Mouse (Mus musculus) hindbrain, embryonic 16.5 days (tissue): ENCODE results near the gene Rab26. TPM values are rescaled to one million over a fixed set of nuclear protein-coding genes. Genes with fewer than 3 reads are reported as not detected.

Source experiments
- ATAC-seq: fragments of 200-750 bp; cut with Nextera tagmentation; 2 replicates; pipeline ENCODE4 v1.8.0; 2017; ENCODE audit warnings: moderate TSS enrichment, moderate library complexity
- H3K27ac ChIP-seq: fragments of 300-500 bp; sonication (generic); 2 replicates; pipeline ENCODE4 v1.5.1; 2014; ENCODE audit warnings: low read depth, mild to moderate bottlenecking, control low read depth, low read length, moderate library complexity
- H3K27me3 ChIP-seq: fragments of 300-500 bp; sonication (generic); replicated peaks from 2 replicates; pipeline ENCODE4 v1.6.1; 2014; ENCODE audit warnings: low read length; ENCODE audit not compliant: control insufficient read depth, insufficient read depth
- H3K36me3 ChIP-seq: fragments of 300-500 bp; sonication (generic); 2 replicates; pipeline ENCODE4 v1.6.1; 2014; ENCODE audit warnings: mild to moderate bottlenecking, low read length, moderate library complexity, mixed read lengths; ENCODE audit not compliant: control insufficient read depth, insufficient read depth
- H3K4me1 ChIP-seq: fragments of 300-500 bp; sonication (generic); 2 replicates; pipeline ENCODE4 v1.6.1; 2014; ENCODE audit warnings: low read depth, low read length; ENCODE audit not compliant: control insufficient read depth, insufficient read depth
- H3K4me2 ChIP-seq: fragments of 300-500 bp; sonication (generic); 2 replicates; pipeline ENCODE4 v1.6.1; 2014; ENCODE audit warnings: mild to moderate bottlenecking, low read length, control low read depth, moderate library complexity
- H3K4me3 ChIP-seq: fragments of 300-500 bp; sonication (generic); 2 replicates; pipeline ENCODE4 v1.5.1; 2014; ENCODE audit warnings: mild to moderate bottlenecking, low read length, control low read depth, moderate library complexity
- H3K9ac ChIP-seq: fragments of 300-500 bp; sonication (generic); 2 replicates; pipeline ENCODE4 v1.6.1; 2014; ENCODE audit warnings: low read depth, mild to moderate bottlenecking, control low read depth, low read length, moderate library complexity
- H3K9me3 ChIP-seq: fragments of 300-500 bp; sonication (generic); 2 replicates; pipeline ENCODE4 v1.6.1; 2014; ENCODE audit warnings: mild to moderate bottlenecking, low read length, moderate library complexity; ENCODE audit not compliant: control insufficient read depth
- WGBS: fragments of 180-500 bp; shearing (Covaris S2); extraction: QIAGEN DNeasy Blood & Tissue Kit; methylation state at CpG from one replicate; pipeline ENCODE4 v1.1.7; 2014; 5-methylcytosine and 5-hydroxymethylcytosine counted together
- polyA plus RNA-seq: library from polyadenylated mRNA; unstranded; fragments of >200 nt; fragmentation: Nextera tagmentation; extraction: Ambion mirVana; gene quantifications from 2 replicates; pipeline ENCODE4 v1.2.1, GENCODE M21; 2015

Rab26 gene
- polyA plus RNA-seq, 1 experiment from 2014 or later, result 13.0 TPM

GRCm38 (mm10) chr17:24549618-24550415, 15.8 kb upstream of the Rab26 start, which contains the start of gene Pkd1:
Gene Pkd1 (plus strand): TSS chr17:24549834.
- WGBS, result 0% methylated on average over 58 of the region's 72 CpGs

GRCm38 (mm10) chr17:24548921-24549617, 15.1 kb upstream of the Rab26 start:
- H3K4me3 ChIP-seq, result peak overlapping the region; percentile 89
- peaks cover 27% of the 10 kb centered on the region for H3K4me1 ChIP-seq
- H3K27me3 ChIP-seq, result 0 out of 2 replicates have a peak, but pooled peaks cover 3% of the 10 kb centered on the region
- no peaks in the 10 kb centered on the region for H3K36me3 ChIP-seq
- peak overlapping the region; percentile 88 for H3K4me2 ChIP-seq
- no peaks in the 10 kb centered on the region for H3K9me3 ChIP-seq
- peak overlapping the region; percentile 96 for H3K9ac ChIP-seq
- 5% methylated on average over 23 of the region's 23 CpGs for WGBS
- peak; percentile 29 for ATAC-seq
- H3K27ac ChIP-seq, result peak overlapping the region; percentile 49

More at GRCm38 (mm10) chr17:24549618-24550415, 15.8 kb upstream of the Rab26 start, which contains the start of gene Pkd1:
- Histone ChIP-seq H3K27me3 (0 out of 2 replicates have a peak, but pooled peaks cover 3% of the 10 kb centered on the region), H3K4me1 (peaks cover 27% of the 10 kb centered on the region), H3K4me2 (peak within 1 kb of the TSS; percentile 88), H3K9ac (peak within 1 kb of the TSS; percentile 96), H3K9me3 (no peaks in the 10 kb centered on the region), H3K36me3 (no peaks in the 10 kb centered on the region), H3K27ac (peak within 1 kb of the TSS; percentile 95), H3K4me3 (peak within 1 kb of the TSS; percentile 89)
- peak; percentile 96 for ATAC-seq

GRCm38 (mm10) chr17:24548435-24548834, 14.4 kb upstream of the Rab26 start:
- H3K9ac ChIP-seq, result no peak overlapping the region
- peaks cover 27% of the 10 kb centered on the region for H3K4me1 ChIP-seq
- H3K27ac ChIP-seq, result no peak overlapping the region
- 32% methylated on average over 9 of the region's 9 CpGs for WGBS
- H3K4me2 ChIP-seq, result peak overlapping the region; percentile 88
- no peaks in the 10 kb centered on the region for H3K9me3 ChIP-seq
- ATAC-seq, result no peak
- peak overlapping the region; percentile 89 for H3K4me3 ChIP-seq
- H3K36me3 ChIP-seq, result no peaks in the 10 kb centered on the region
- 0 out of 2 replicates have a peak, but pooled peaks cover 3% of the 10 kb centered on the region for H3K27me3 ChIP-seq

- H3K4me1 ChIP-seq, result peaks cover 8% of the 10 kb centered on the region
- H3K27me3 ChIP-seq, result 0 out of 2 replicates have a peak, but pooled peaks cover 3% of the 10 kb centered on the region
- H3K27ac ChIP-seq, result no peak overlapping the region
- H3K9ac ChIP-seq, result no peak overlapping the region
- H3K4me3 ChIP-seq, result no peak overlapping the region
- H3K4me2 ChIP-seq, result no peak overlapping the region
- no peaks in the 10 kb centered on the region for H3K9me3 ChIP-seq
- ATAC-seq, result no peak
- H3K36me3 ChIP-seq, result no peaks in the 10 kb centered on the region
- 80% methylated on average over 3 of the region's 3 CpGs for WGBS
Observed at GRCm38 (mm10) chr17:24546234-24546633, 12.2 kb upstream of the Rab26 start.

- 90% methylated on average over 2 of the region's 2 CpGs for WGBS
- H3K4me1 ChIP-seq, result peaks cover 5% of the 10 kb centered on the region; the same call in 1 of the 2 replicates
- H3K27me3 ChIP-seq, result 0 out of 2 replicates have a peak, but pooled peaks cover 3% of the 10 kb centered on the region
Observed at GRCm38 (mm10) chr17:24545247-24545646, 11.2 kb upstream of the Rab26 start.

GRCm38 (mm10) chr17:24544613-24545012, 10.6 kb upstream of the Rab26 start:
- H3K4me1 ChIP-seq, result peaks cover 5% of the 10 kb centered on the region; the same call in 1 of the 2 replicates
- H3K9ac ChIP-seq, result peak overlapping the region; percentile 2; the same call in 1 of the 2 replicates
- 17% methylated on average over 12 of the region's 12 CpGs for WGBS
- ATAC-seq, result no peak
- 0 out of 2 replicates have a peak, but pooled peaks cover 3% of the 10 kb centered on the region for H3K27me3 ChIP-seq
- H3K9me3 ChIP-seq, result no peaks in the 10 kb centered on the region
- H3K36me3 ChIP-seq, result no peaks in the 10 kb centered on the region
- H3K27ac ChIP-seq, result no peak overlapping the region
- peak overlapping the region; percentile 30; the same call in 1 of the 2 replicates for H3K4me2 ChIP-seq
- no peak overlapping the region for H3K4me3 ChIP-seq

More at GRCm38 (mm10) chr17:24545247-24545646, 11.2 kb upstream of the Rab26 start:
- H3K27ac ChIP-seq, result no peak overlapping the region
- no peak overlapping the region for H3K4me3 ChIP-seq
- H3K9me3 ChIP-seq, result no peaks in the 10 kb centered on the region
- ATAC-seq, result no peak
- no peak overlapping the region for H3K9ac ChIP-seq
- H3K4me2 ChIP-seq, result no peak overlapping the region
- no peaks in the 10 kb centered on the region for H3K36me3 ChIP-seq

GRCm38 (mm10) chr17:24540375-24540774, 6.4 kb upstream of the Rab26 start:
- no peak overlapping the region for H3K27ac ChIP-seq
- WGBS, result 5% methylated on average over 3 of the region's 3 CpGs

GRCm38 (mm10) chr17:24538950-24539349, 4.9 kb upstream of the Rab26 start:
- Histone ChIP-seq H3K27ac (no peak overlapping the region), H3K27me3 (no peaks in the 10 kb centered on the region), H3K9ac (no peak overlapping the region), H3K4me2 (no peak overlapping the region), H3K4me1 (peaks cover 4% of the 10 kb centered on the region), H3K36me3 (no peaks in the 10 kb centered on the region), H3K4me3 (no peak overlapping the region), H3K9me3 (no peaks in the 10 kb centered on the region)
- ATAC-seq, result peak; percentile 31; the same call in 1 of the 2 replicates
- whole genome bisulfite sequencing, result 69% methylated on average over 8 of the region's 8 CpGs

More at GRCm38 (mm10) chr17:24540375-24540774, 6.4 kb upstream of the Rab26 start:
- no peak overlapping the region for H3K4me2 ChIP-seq
- no peak overlapping the region for H3K4me3 ChIP-seq
- no peak for ATAC-seq
- H3K9me3 ChIP-seq, result no peaks in the 10 kb centered on the region
- peaks cover 4% of the 10 kb centered on the region for H3K4me1 ChIP-seq
- no peaks in the 10 kb centered on the region for H3K27me3 ChIP-seq
- no peak overlapping the region for H3K9ac ChIP-seq
- no peaks in the 10 kb centered on the region for H3K36me3 ChIP-seq
